Mouse (Mus musculus) thymus, adult 2 months (tissue): ENCODE measurements around the gene Fgfr2. TPM values are rescaled to one million over a fixed set of nuclear protein-coding genes. Genes with fewer than 3 reads are reported as not detected.
"Not testable (repeated sequence)": the region's sequence is repeated elsewhere in the genome, so short reads cannot be mapped to it uniquely, and the experiment has no call there.

Source experiments
- DNase-seq: peaks from one replicate; pipeline ENCODE4 v3.0.0; 2021
- H3K27ac ChIP-seq: fragments of 200-500 bp; 2 replicates; pipeline ENCODE4 v1.5.1; 2012; ENCODE audit warnings: low read length, control low read depth; ENCODE audit not compliant: control insufficient read depth, insufficient read depth
- H3K27me3 ChIP-seq: fragments of 200-500 bp; 2 replicates; pipeline ENCODE4 v1.6.1; 2012; ENCODE audit warnings: mild to moderate bottlenecking, low read length, moderate library complexity, mixed read lengths; ENCODE audit not compliant: control insufficient read depth, insufficient read depth
- H3K36me3 ChIP-seq: fragments of 200-500 bp; 2 replicates; pipeline ENCODE4 v1.6.1; 2012; ENCODE audit warnings: mild to moderate bottlenecking, low read length, moderate library complexity; ENCODE audit not compliant: control insufficient read depth, insufficient read depth
- H3K4me1 ChIP-seq: fragments of 200-500 bp; replicated peaks from 2 replicates; pipeline ENCODE4 v1.6.1; 2012; ENCODE audit warnings: low read length; ENCODE audit not compliant: control insufficient read depth, insufficient read depth
- H3K4me3 ChIP-seq: fragments of 200-500 bp; 2 replicates; pipeline ENCODE4 v1.5.1; 2012; ENCODE audit warnings: mild to moderate bottlenecking, low read length, control low read depth, moderate library complexity; ENCODE audit not compliant: control insufficient read depth, insufficient read depth
- CTCF ChIP-seq: fragments of 200-500 bp; IDR thresholded peaks from 2 replicates; pipeline ENCODE4 v1.5.1; 2012; ENCODE audit warnings: mild to moderate bottlenecking, control low read depth, low read length, moderate library complexity, borderline replicate concordance; ENCODE audit not compliant: control insufficient read depth, poor library complexity, insufficient read depth; ENCODE audit errors: extremely low read depth
- POLR2A ChIP-seq: fragments of 200-500 bp; IDR thresholded peaks from 2 replicates; pipeline ENCODE4 v1.6.1; 2012; ENCODE audit warnings: mild to moderate bottlenecking, low read length, control low read depth, moderate library complexity; ENCODE audit not compliant: control insufficient read depth, poor library complexity, insufficient read depth; ENCODE audit errors: extremely low read depth
- WGBS: fragments of 180-500 bp; shearing (Covaris S2); methylation state at CpG from one replicate; pipeline ENCODE4 v1.1.7; 2018; 5-methylcytosine and 5-hydroxymethylcytosine counted together
- polyA plus RNA-seq: library from polyadenylated mRNA; depleted of rRNA; stranded (reverse); fragments of >200 nt; gene quantifications from 2 replicates; pipeline ENCODE4 v1.2.3, GENCODE M21; 2012

The Fgfr2 gene
- polyA plus RNA-seq, 1 experiment = 12.1 TPM

- Histone ChIP-seq H3K36me3 (no peaks in the 10 kb centered on the region), H3K27me3 (no peaks in the 10 kb centered on the region), H3K4me1 (no peaks in the 10 kb centered on the region), H3K27ac (no peak overlapping the region), H3K4me3 (no peak overlapping the region)
- no peak for DNase-seq
- TF ChIP-seq POLR2A (no peak), CTCF (no peak)
- 96% methylated on average over 4 of the region's 4 CpGs for WGBS
These were observed 582.6 kb downstream of the Fgfr2 start for GRCm38 (mm10) chr7:132540597-132540996.

DNA sequence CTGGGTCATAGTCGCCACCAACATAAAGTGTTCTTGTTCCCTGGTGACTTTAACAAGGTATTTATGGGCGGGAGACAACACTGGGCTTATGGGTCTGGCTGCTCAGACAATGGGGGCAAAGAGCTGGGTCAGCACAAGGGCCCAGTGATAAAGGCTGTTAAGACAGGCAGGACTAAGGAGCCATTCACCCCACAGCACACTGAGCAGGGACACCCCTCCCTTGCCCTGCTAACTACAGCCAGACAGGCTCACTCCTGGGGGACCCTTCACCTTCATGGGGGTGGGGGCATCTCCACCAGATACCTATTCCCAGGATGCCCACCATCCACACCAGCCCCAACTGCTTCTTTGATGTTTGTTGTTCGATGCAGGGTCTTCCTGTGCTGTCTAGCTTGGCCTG, 593.9 kb downstream of the Fgfr2 start:
- Histone ChIP-seq H3K27me3 (no peaks in the 10 kb centered on the region), H3K4me1 (no peaks in the 10 kb centered on the region), H3K36me3 (no peaks in the 10 kb centered on the region), H3K4me3 (no peak overlapping the region), H3K27ac (no peak overlapping the region)
- WGBS = 87% methylated on average over 3 of the region's 3 CpGs
- TF ChIP-seq POLR2A (no peak), CTCF (no peak)
- no peak for DNase-seq

DNA sequence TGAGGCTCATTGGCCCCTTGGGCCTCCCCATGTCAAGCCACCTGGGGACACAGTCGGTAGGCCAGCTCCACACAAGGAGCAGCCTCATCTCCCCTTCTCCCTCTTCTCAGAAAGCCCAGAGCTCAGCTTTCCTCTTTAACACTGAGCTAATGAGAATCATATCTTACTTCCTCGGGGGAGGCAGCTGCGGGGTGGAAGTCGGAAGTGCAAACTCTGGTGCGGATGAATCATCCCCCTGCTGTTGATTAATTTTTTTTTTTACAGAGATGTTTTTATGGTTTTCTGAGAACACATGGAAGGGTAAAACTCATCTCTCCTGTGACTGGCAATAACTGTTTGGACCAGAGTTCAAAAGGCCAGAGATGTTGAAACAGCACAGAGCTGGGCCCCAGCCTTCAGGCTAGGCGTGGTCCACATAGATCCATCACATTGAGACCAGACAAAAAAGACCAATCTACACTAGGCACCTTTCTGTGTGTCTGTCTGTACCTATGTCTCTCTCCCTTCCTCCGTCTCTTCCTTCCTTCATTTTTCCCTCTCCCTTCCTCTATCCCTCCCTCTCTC, 609.6 kb downstream of the Fgfr2 start:
- Histone ChIP-seq H3K36me3 (no peaks in the 10 kb centered on the region), H3K27me3 (no peaks in the 10 kb centered on the region), H3K4me3 (no peak overlapping the region), H3K4me1 (no peaks in the 10 kb centered on the region), H3K27ac (no peak overlapping the region)
- TF ChIP-seq CTCF (no peak), POLR2A (no peak)
- no peak for DNase-seq
- 87% methylated on average over 7 of the region's 7 CpGs for WGBS

GRCm38 (mm10) chr7:132509110-132509509, 614.0 kb downstream of the Fgfr2 start:
- no peaks in the 10 kb centered on the region for H3K27me3 ChIP-seq
- no peak for DNase-seq
- WGBS = 80% methylated on average over 2 of the region's 2 CpGs

GRCm38 (mm10) chr7:132507361-132507760, 615.8 kb downstream of the Fgfr2 start:
- H3K4me3 ChIP-seq = no peak overlapping the region
- TF ChIP-seq CTCF (no peak), POLR2A (no peak)
- no peak overlapping the region for H3K27ac ChIP-seq
- H3K4me1 ChIP-seq = no peaks in the 10 kb centered on the region
- peak; percentile 27 for DNase-seq
- WGBS = 50% methylated on average over 4 of the region's 4 CpGs
- H3K36me3 ChIP-seq = no peaks in the 10 kb centered on the region
- no peaks in the 10 kb centered on the region for H3K27me3 ChIP-seq

More at GRCm38 (mm10) chr7:132509110-132509509, 614.0 kb downstream of the Fgfr2 start:
- Histone ChIP-seq H3K4me1 (no peaks in the 10 kb centered on the region), H3K36me3 (no peaks in the 10 kb centered on the region), H3K27ac (no peak overlapping the region), H3K4me3 (no peak overlapping the region)
- no peak for TF ChIP-seq POLR2A
- TF ChIP-seq CTCF = no peak

GRCm38 (mm10) chr7:132506226-132506625, 616.9 kb downstream of the Fgfr2 start:
- WGBS = 79% methylated on average over 5 of the region's 5 CpGs
- Histone ChIP-seq H3K27me3 (no peaks in the 10 kb centered on the region), H3K27ac (no peak overlapping the region), H3K4me3 (no peak overlapping the region), H3K4me1 (no peaks in the 10 kb centered on the region), H3K36me3 (no peaks in the 10 kb centered on the region)
- no peak for TF ChIP-seq CTCF
- TF ChIP-seq POLR2A = no peak
- no peak for DNase-seq

DNA sequence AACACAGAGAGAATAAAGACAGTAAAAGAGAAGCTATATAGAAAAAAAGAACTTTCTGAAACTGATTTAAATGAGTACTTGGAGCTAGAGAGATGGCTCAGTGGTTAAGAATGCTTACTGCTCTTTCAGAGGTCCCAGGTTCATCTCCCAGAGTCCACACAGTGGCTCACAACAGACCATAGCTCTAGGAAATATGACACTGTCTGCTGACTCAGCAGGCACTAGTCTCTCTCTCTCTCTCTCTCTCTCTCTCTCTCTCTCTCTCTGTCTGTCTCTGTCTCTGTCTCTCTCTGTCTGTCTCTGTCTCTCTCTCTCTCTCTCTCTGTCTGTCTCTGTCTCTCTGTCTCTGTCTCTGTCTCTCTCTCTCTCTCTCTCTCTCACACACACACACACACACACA, 620.7 kb downstream of the Fgfr2 start:
- H3K27ac ChIP-seq, H3K4me3 ChIP-seq, H3K4me1 ChIP-seq, H3K27me3 ChIP-seq, H3K36me3 ChIP-seq, DNase-seq: not testable (repeated sequence)
